Mouse (Mus musculus) hindbrain, embryonic 11.5 days (tissue): ENCODE results near the gene Zfp692. TPM values are rescaled to one million over a fixed set of nuclear protein-coding genes. Genes with fewer than 3 reads are reported as not detected.
A peak's percentile ranks its signal among the peaks of the same experiment; 100 is the strongest.
"Not testable (repeated sequence)": the region's sequence is repeated elsewhere in the genome, so short reads cannot be mapped to it uniquely, and the experiment has no call there.

Experiments used
- ATAC-seq: fragments of 200-750 bp; cut with Nextera tagmentation; 2 replicates; pipeline ENCODE4 v1.8.0; 2017; ENCODE audit warnings: mild to moderate bottlenecking, moderate TSS enrichment, moderate library complexity; ENCODE audit not compliant: low FRiP score
- DNase-seq: peaks from one replicate; pipeline ENCODE4 v3.0.0-alpha.2; 2015; ENCODE audit warnings: low spot score
- H3K27ac ChIP-seq: fragments of 300-500 bp; sonication (generic); 2 replicates; pipeline ENCODE4 v1.5.1; 2014; ENCODE audit warnings: mild to moderate bottlenecking, low read depth, low read length
- H3K27me3 ChIP-seq: fragments of 300-500 bp; sonication (generic); 2 replicates; pipeline ENCODE4 v1.6.1; 2014; ENCODE audit warnings: mild to moderate bottlenecking, low read length, moderate library complexity, mixed read lengths; ENCODE audit not compliant: control insufficient read depth, insufficient read depth
- H3K36me3 ChIP-seq: fragments of 300-500 bp; sonication (generic); 2 replicates; pipeline ENCODE4 v1.6.1; 2014; ENCODE audit warnings: mild to moderate bottlenecking, low read length, moderate library complexity, mixed read lengths; ENCODE audit not compliant: control insufficient read depth, insufficient read depth
- H3K4me1 ChIP-seq: fragments of 300-500 bp; sonication (generic); replicated peaks from 2 replicates; pipeline ENCODE4 v1.6.1; 2014; ENCODE audit warnings: low read length, mixed read lengths; ENCODE audit not compliant: control insufficient read depth, insufficient read depth
- H3K4me2 ChIP-seq: fragments of 300-500 bp; sonication (generic); replicated peaks from 2 replicates; pipeline ENCODE4 v1.6.1; 2014; ENCODE audit warnings: mild to moderate bottlenecking, low read depth, low read length
- H3K4me3 ChIP-seq: fragments of 300-500 bp; sonication (generic); 2 replicates; pipeline ENCODE4 v1.5.1; 2014; ENCODE audit warnings: low read depth, low read length
- H3K9ac ChIP-seq: fragments of 300-500 bp; sonication (generic); 2 replicates; pipeline ENCODE4 v1.6.1; 2014; ENCODE audit warnings: low read depth, low read length
- H3K9me3 ChIP-seq: fragments of 300-500 bp; sonication (generic); 2 replicates; pipeline ENCODE4 v1.6.1; 2016; ENCODE audit warnings: low read length; ENCODE audit not compliant: control insufficient read depth
- WGBS: fragments of 180-500 bp; shearing (Covaris S2); extraction: QIAGEN DNeasy Blood & Tissue Kit; methylation state at CpG from one replicate; pipeline ENCODE4 v1.1.7; 2014; 5-methylcytosine and 5-hydroxymethylcytosine counted together
- polyA plus RNA-seq: library from polyadenylated mRNA; unstranded; fragments of >200 nt; fragmentation: Nextera tagmentation; extraction: Ambion mirVana; gene quantifications from 2 replicates; pipeline ENCODE4 v1.2.1, GENCODE M21; 2014

Zfp692 gene
- polyA plus RNA-seq, 1 experiment from 2014 or later: 15.5 TPM

DNA sequence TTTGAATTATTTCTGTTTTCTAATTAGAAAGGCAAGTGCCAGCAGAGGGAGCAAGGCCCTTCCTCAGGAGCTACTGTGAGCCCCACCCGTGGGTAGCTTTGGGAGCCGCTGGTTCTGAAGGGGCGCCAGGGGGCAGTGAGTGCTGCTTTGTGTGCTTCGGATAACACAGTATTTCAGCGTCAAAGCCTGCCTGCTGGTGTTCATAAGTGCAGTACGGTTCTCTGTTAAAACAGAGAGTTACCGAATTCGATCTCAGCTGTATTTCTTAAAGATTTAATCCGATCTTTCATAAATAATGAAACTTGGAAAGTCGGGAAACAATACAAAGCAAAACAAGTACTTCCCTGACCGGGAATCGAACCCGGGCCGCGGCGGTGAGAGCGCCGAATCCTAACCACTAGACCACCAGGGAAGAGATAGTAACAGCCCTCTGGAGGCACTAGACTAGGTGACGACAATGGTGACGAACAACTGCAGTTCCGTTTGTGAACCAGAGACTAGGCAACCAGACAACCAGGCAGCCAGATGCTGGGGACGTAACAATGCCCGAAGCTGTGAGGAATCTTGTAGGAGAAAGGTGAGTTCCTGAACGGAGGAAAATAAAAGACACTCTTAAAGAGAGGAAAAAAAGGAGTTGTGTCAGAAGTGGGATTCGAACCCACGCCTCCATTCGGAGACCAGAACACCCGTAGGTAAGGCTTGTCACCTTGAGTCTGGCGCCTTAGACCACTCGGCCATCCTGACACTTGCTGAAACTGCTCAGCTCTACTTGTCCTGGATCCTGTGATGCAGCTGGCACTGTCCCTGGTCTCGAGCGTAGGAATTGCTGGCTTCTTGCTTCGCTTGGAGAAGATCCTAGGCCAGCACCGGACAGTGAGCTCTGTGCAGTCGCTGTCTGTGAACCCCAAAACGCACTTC is 4.8 kb upstream of the Zfp692 start:
- Histone ChIP-seq H3K27ac (peak overlapping the region; percentile 84), H3K27me3 (no peaks in the 10 kb centered on the region), H3K9ac (peak overlapping the region; percentile 56), H3K4me2 (peak overlapping the region; percentile 30), H3K4me3 (peak overlapping the region; percentile 60), H3K4me1 (no peaks in the 10 kb centered on the region), H3K9me3 (no peaks in the 10 kb centered on the region), H3K36me3 (no peaks in the 10 kb centered on the region)
- under 1% methylated on average over 36 of the region's 36 CpGs for WGBS
- peak; percentile 92 for ATAC-seq
- peak; percentile 100 for DNase-seq

DNA sequence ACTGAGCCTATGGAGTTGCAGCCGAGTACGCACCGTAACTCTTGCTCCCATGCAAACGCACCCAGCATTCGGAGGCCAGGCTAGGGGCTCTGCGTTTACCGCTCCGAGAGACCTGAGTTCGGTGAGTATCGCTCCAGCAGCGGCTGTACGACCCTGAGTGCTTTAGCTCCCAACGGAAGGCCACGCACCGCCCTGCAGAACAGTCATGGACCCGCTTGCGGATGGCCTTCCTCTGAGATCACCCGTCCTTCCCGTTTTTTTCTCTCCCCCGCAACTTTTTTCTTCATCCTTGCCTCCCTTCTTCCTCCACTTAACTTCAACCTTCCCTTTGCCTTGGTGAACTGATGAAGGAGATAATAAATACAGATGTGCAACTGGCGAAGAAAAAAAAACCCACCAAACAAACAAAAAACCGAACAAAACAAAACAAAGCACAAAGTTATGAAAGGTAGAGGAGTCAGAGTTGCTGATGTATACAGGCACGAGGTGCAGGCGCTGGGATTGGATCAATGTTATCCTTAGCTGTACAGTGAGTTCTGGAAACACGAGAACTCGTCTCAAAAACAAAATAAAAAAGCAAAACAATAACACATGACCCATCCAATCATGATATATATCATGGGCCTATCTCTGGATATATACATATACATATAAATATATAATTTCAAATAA is 4.0 kb upstream of the Zfp692 start:
- Histone ChIP-seq H3K36me3 (no peaks in the 10 kb centered on the region), H3K9ac (peak overlapping the region; percentile 54), H3K4me2 (peak overlapping the region; percentile 30), H3K4me3 (peak overlapping the region; percentile 60), H3K27ac (peak overlapping the region; percentile 84), H3K27me3 (no peaks in the 10 kb centered on the region), H3K4me1 (no peaks in the 10 kb centered on the region), H3K9me3 (no peaks in the 10 kb centered on the region)
- ATAC-seq: peak; percentile 54
- 1% methylated on average over 26 of the region's 26 CpGs for WGBS
- no peak for DNase-seq

DNA sequence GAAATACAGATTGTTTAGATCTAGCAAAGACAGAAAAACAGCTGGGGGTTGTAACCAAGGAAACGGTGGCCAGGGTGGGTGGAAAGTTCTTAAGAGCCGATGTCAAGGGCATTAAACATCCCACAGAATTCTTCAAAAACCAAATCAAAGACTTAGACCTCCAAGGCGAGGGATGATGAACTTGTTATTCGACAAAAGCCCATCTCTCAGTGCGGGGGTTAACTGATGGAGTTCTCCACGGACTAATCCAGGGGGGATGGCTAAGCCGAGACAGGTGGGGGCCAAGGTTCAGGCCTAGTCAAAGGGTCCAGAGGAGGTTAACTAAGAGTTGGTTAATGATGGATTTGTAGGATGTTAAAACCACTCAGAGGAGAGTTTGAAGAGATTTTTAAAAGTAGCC is 3.3 kb upstream of the Zfp692 start:
- WGBS: 18% methylated on average over 7 of the region's 7 CpGs
- no peak for ATAC-seq
- Histone ChIP-seq H3K36me3 (no peaks in the 10 kb centered on the region), H3K9me3 (no peaks in the 10 kb centered on the region), H3K9ac (no peak overlapping the region), H3K4me1 (no peaks in the 10 kb centered on the region), H3K4me3 (no peak overlapping the region), H3K27ac (no peak overlapping the region), H3K4me2 (no peak overlapping the region; the same call in 1 of the 2 replicates), H3K27me3 (no peaks in the 10 kb centered on the region)
- peak; percentile 36 for DNase-seq

DNA sequence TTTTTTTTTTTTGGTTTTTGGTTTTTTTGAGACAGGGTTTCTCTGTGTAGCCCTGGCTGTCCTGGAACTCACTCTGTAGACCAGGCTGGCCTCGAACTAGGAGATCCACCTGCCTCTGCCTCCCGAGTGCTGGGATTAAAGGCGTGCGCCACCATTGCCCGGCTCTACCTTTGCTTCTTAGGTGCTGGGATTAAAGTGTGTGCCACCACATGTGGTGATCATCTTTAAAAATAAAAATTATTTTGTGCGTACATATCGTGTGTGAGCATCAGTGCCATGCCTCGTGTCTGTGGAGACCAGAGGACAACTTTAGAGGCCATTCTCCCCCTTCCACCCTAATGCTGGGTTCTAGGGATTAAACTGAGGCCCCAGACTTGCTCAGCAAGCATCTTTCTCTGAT is 1.6 kb upstream of the Zfp692 start:
- not testable (repeated sequence) for H3K9ac ChIP-seq, H3K4me2 ChIP-seq
- WGBS: 91% methylated on average over 8 of the region's 8 CpGs

DNA sequence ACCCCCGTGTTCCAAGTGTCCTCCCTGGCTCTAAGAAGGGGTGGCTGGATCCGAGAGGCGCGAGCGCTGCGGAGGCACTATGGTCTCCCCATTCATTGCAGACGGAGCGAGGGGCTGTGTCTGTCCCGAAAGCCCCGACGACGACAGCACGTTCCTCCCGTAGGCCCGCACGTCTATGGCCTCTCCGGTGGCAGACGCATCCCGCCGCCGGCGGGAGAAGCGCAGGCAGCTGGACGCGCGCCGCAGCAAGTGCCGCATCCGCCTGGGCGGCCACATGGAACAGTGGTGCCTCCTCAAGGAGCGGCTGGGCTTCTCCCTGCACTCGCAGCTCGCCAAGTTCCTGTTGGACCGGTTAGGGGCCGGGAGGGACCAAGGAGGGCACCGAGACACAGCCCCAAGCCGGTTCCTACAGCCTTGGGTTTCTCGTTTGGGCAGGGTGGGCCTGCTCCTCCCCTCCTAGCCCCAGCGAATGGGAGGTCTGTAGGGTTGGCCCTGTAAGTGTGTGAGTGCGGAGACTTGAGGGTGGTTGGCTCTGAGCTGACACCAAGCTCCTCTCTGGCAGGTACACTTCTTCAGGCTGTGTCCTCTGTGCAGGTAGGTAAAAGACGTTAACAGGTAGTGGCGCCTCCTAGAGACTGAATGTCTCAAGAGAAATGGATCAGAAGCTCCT is 677 bp downstream of the Zfp692 start:
- Histone ChIP-seq H3K9ac (peak overlapping the region; percentile 53), H3K36me3 (no peaks in the 10 kb centered on the region), H3K27me3 (no peaks in the 10 kb centered on the region), H3K4me3 (peak overlapping the region; percentile 45), H3K4me2 (peak overlapping the region; percentile 69), H3K4me1 (no peaks in the 10 kb centered on the region), H3K9me3 (no peaks in the 10 kb centered on the region), H3K27ac (peak overlapping the region; percentile 56)
- WGBS: 1% methylated on average over 42 of the region's 42 CpGs
- ATAC-seq: peak; percentile 63
- peak; percentile 72 for DNase-seq

More for the DNA sequence above, 1.6 kb upstream of the Zfp692 start:
- not testable (repeated sequence) for H3K36me3 ChIP-seq, H3K27me3 ChIP-seq, H3K4me3 ChIP-seq, DNase-seq, H3K27ac ChIP-seq, ATAC-seq, H3K4me1 ChIP-seq, H3K9me3 ChIP-seq

DNA sequence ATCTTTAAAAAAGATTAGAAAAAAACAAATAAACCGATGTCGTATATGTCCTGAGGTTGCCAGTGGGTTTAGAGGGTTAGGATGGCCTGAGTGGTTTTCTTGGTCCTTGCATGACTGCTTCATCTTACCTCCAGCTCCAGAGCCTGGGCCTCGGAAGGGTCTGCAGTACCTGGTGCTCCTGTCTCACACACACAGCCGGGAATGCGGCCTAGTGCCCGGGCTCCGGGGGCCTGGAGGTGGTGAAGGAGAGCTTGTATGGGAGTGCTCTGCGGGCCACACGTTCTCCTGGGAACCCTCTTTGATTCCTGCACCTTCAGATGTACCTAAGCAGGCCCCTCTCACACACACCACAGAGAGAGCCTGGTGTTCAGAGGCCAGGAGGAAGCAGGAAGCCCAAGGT is 1.8 kb downstream of the Zfp692 start:
- ATAC-seq: no peak
- 96% methylated on average over 9 of the region's 9 CpGs for WGBS
- H3K4me1 ChIP-seq: no peaks in the 10 kb centered on the region
- no peaks in the 10 kb centered on the region for H3K9me3 ChIP-seq
- no peaks in the 10 kb centered on the region for H3K27me3 ChIP-seq
- H3K4me2 ChIP-seq: no peak overlapping the region
- H3K4me3 ChIP-seq: no peak overlapping the region
- no peak overlapping the region for H3K9ac ChIP-seq
- H3K27ac ChIP-seq: no peak overlapping the region
- no peak for DNase-seq
- H3K36me3 ChIP-seq: no peaks in the 10 kb centered on the region; the same call in 1 of the 2 replicates

DNA sequence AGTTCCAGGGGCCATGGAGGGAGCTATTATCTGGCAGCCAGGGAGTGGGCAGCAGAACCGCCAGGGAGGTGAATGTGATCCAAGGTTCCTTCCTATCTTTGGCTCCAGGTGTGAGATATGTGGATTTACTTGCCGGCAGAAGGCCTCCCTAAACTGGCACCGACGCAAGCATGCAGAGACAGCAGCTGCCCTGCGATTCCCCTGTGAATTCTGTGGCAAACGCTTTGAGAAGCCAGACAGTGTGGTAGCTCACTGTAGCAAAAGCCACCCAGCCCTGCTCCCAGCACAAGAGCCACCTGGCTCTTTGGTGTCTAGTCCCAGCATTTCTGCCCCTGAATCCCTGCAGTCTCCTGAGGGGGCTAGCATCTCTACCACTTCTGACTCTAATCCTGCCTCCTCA is 7.2 kb downstream of the Zfp692 start:
- 90% methylated on average over 6 of the region's 6 CpGs for WGBS
- Histone ChIP-seq H3K9me3 (no peaks in the 10 kb centered on the region), H3K4me1 (no peaks in the 10 kb centered on the region), H3K9ac (no peak overlapping the region), H3K27ac (no peak overlapping the region), H3K4me2 (no peak overlapping the region), H3K4me3 (no peak overlapping the region), H3K36me3 (peaks cover 2% of the 10 kb centered on the region), H3K27me3 (no peaks in the 10 kb centered on the region)
- DNase-seq (no peak), ATAC-seq (no peak)

DNA sequence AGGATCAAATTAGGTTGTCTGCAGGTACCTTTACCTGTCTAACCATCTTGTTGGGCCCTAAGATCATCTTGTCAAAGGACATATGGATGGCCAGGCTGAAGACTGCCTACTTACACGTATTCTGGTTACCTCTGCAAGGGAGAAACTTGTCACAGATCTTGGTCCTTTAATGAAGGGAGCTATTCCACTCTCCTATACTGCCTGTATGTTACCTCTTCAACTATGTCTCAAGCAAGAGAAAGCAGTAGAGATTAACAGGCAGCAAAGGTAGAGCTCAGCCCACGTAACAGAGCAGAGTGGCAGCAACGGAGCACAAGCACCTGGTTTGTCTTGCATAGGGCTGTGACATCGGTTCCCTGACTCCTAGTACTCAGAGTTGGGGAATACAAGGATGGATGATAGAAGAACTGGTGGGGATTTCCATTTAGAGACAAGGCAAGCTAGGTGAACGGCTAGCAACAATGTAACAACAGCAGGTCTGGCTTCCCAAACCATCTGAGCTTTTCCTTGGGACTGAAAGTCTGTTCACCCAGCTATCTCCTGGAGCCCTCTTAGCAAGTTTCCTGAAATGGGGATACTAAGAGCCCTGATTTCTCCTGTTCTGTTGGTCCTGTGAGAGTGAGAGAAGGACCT is 8.8 kb downstream of the Zfp692 start:
- WGBS: 86% methylated on average over 5 of the region's 5 CpGs
- Histone ChIP-seq H3K9ac (no peak overlapping the region), H3K4me3 (no peak overlapping the region), H3K4me2 (no peak overlapping the region), H3K9me3 (no peaks in the 10 kb centered on the region), H3K4me1 (no peaks in the 10 kb centered on the region), H3K27me3 (no peaks in the 10 kb centered on the region), H3K27ac (no peak overlapping the region), H3K36me3 (peaks cover 2% of the 10 kb centered on the region)
- ATAC-seq (no peak), DNase-seq (no peak)
